Mouse (Mus musculus): ENCODE measurements around the gene Otc.

DNA sequence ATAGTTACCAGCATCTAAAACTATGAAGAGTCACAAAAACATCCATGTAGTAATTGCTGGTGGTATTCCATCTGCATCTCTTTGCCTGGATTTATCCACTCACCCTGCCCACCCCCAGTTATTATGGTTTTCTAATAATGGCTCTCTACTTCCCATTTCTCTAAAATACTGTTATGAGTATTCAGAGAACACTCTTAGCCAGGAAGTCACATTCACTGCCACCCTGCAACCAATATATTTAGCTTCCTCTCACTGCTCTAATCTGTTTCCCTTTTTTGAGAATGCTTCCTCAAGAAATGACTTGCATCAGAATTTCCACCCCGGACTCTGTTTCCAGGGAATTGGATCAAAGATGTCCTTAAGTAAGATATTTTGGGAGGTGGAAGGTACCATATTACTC lies 79.6 kb downstream of the Otc start:
- TF ChIP-seq POLR2A (IDR thresholded peaks at IDR 0.05; ENCODE audit: borderline replicate concordance, extremely low read depth, low read depth, low read length) (no peak), CTCF (IDR thresholded peaks at IDR 0.05; ENCODE audit: insufficient read depth, low read length) (no peak)

All from lung, adult 2 months (tissue).